Mouse (Mus musculus) midbrain, embryonic 10.5 days (tissue): ENCODE data around the gene Dnase1l1. TPM values are rescaled to one million over a fixed set of nuclear protein-coding genes. Genes with fewer than 3 reads are reported as not detected.

Experiments used
- microRNA-seq: library from miRNA; unstranded; fragments of <30 nt; microRNA quantifications from one replicate; pipeline ENCODE4, GENCODE M21; 2017
- polyA plus RNA-seq: library from polyadenylated mRNA; unstranded; fragments of >200 nt; fragmentation: Nextera tagmentation; extraction: Ambion mirVana; gene quantifications from 2 replicates; pipeline ENCODE4 v1.2.1, GENCODE M21; 2016

The Dnase1l1 gene
- polyA plus RNA-seq, 1 experiment from 2014 or later, result 4.1 TPM

Small RNA genes within 50 kb of the gene (microRNA-seq; reads per million reads assigned to microRNA genes)
- gene Mir7091 (not detected), gene Mir7092 (not detected)

Other genes starting within 250 kb of the Dnase1l1 start
- not detected in 2 replicates for gene Opn1mw, start 154.9 kb downstream of the Dnase1l1 start, polyA plus RNA-seq
- 15.7 and 16.0 TPM in 2 replicates for gene Mecp2, start 147.0 kb downstream of the Dnase1l1 start, polyA plus RNA-seq
- not detected in 2 replicates for gene Tex28, start 114.5 kb downstream of the Dnase1l1 start, polyA plus RNA-seq
- not detected in 2 replicates for gene Tktl1, start 105.1 kb downstream of the Dnase1l1 start, polyA plus RNA-seq
- gene Flna, start 32.5 kb downstream of the Dnase1l1 start, polyA plus RNA-seq, result 223 and 243 TPM in 2 replicates
- gene Emd, start 27.6 kb downstream of the Dnase1l1 start, polyA plus RNA-seq, result 18.5 and 20.1 TPM in 2 replicates
- 711 and 801 TPM in 2 replicates for gene Rpl10, start 11.5 kb downstream of the Dnase1l1 start, polyA plus RNA-seq
- gene Taz, start 425 bp downstream of the Dnase1l1 start, polyA plus RNA-seq, result 75.7 and 77.9 TPM in 2 replicates
- 89.8 and 111 TPM in 2 replicates for gene Atp6ap1, start 14.8 kb upstream of the Dnase1l1 start, polyA plus RNA-seq
- 310 and 448 TPM in 2 replicates for gene Gdi1, start 22.7 kb upstream of the Dnase1l1 start, polyA plus RNA-seq
- gene Fam50a, start 30.7 kb upstream of the Dnase1l1 start, polyA plus RNA-seq, result 66.8 and 67.5 TPM in 2 replicates
- gene Plxna3, start 46.7 kb upstream of the Dnase1l1 start, polyA plus RNA-seq, result 15.7 and 24.3 TPM in 2 replicates
- gene Lage3, start 71.3 kb upstream of the Dnase1l1 start, polyA plus RNA-seq, result 118 and 122 TPM in 2 replicates
- 74.8 and 75.4 TPM in 2 replicates for gene Ubl4a, start 90.9 kb upstream of the Dnase1l1 start, polyA plus RNA-seq
- gene Slc10a3, start 91.0 kb upstream of the Dnase1l1 start, polyA plus RNA-seq, result 10.9 and 11.3 TPM in 2 replicates
- gene Fam3a, start 110.9 kb upstream of the Dnase1l1 start, polyA plus RNA-seq, result 27.0 and 31.3 TPM in 2 replicates
- 20.9 and 23.3 TPM in 2 replicates for gene Ikbkg, start 111.0 kb upstream of the Dnase1l1 start, polyA plus RNA-seq
- 54.6 and 61.5 TPM in 2 replicates for gene G6pdx, start 146.9 kb upstream of the Dnase1l1 start, polyA plus RNA-seq
- gene Gm6880, start 199.1 kb upstream of the Dnase1l1 start, polyA plus RNA-seq, result not detected in 2 replicates